Mouse (Mus musculus) heart, embryonic 10.5 days (tissue): ENCODE results near the gene Gm10428. TPM values are rescaled to one million over a fixed set of nuclear protein-coding genes. Genes with fewer than 3 reads are reported as not detected.

Source experiments
- polyA plus RNA-seq: library from polyadenylated mRNA; unstranded; fragments of >200 nt; fragmentation: Nextera tagmentation; extraction: Ambion mirVana; gene quantifications from 2 replicates; pipeline ENCODE4 v1.2.1, GENCODE M21; 2016

The Gm10428 gene
- polyA plus RNA-seq, 1 experiment from 2014 or later, result not detected

Other genes starting within 250 kb of the Gm10428 start
- 11.6 and 15.0 TPM in 2 replicates for gene Cenpv, start 213.8 kb upstream of the Gm10428 start, polyA plus RNA-seq
- gene Ubb, start 201.9 kb upstream of the Gm10428 start, polyA plus RNA-seq, result 2,741 and 3,131 TPM in 2 replicates
- 4.2 and 5.9 TPM in 2 replicates for gene Trpv2, start 178.6 kb upstream of the Gm10428 start, polyA plus RNA-seq
- 14.9 and 17.2 TPM in 2 replicates for gene Lrrc75a, start 104.6 kb upstream of the Gm10428 start, polyA plus RNA-seq
- gene Mmgt2, start 104.4 kb upstream of the Gm10428 start, polyA plus RNA-seq, result 40.5 and 49.6 TPM in 2 replicates
- gene Zfp287, start 21.2 kb upstream of the Gm10428 start, polyA plus RNA-seq, result 6.7 and 8.0 TPM in 2 replicates
- 10.8 and 14.9 TPM in 2 replicates for gene Zfp286, start 36.4 kb downstream of the Gm10428 start, polyA plus RNA-seq
- 3.7 and 4.9 TPM in 2 replicates for gene Trim16, start 67.1 kb downstream of the Gm10428 start, polyA plus RNA-seq
- 0.34 TPM in 1 of 2 replicates, not detected in the other for gene Fbxw10, start 94.0 kb downstream of the Gm10428 start, polyA plus RNA-seq
- gene Tvp23b, start 126.4 kb downstream of the Gm10428 start, polyA plus RNA-seq, result 55.6 and 61.8 TPM in 2 replicates
- gene Cdrt4, start 198.1 kb downstream of the Gm10428 start, polyA plus RNA-seq, result 0.31 TPM in 1 of 2 replicates, not detected in the other